Mouse (Mus musculus) liver, embryonic 14.5 days (tissue): ENCODE measurements around the gene Dagla.

Experiments used
- CTCF ChIP-seq: IDR thresholded peaks from 2 replicates; pipeline ENCODE4 v1.5.1; 2016; ENCODE audit warnings: antibody characterized with exemption, low read depth, control low read depth
- EP300 ChIP-seq: IDR thresholded peaks from 2 replicates; pipeline ENCODE4 v1.6.1; 2016; ENCODE audit warnings: antibody characterized with exemption, low read depth

GRCm38 (mm10) chr19:10280771-10281540 lies 23.7 kb downstream of the Dagla start:
- TF ChIP-seq CTCF: no peak
- TF ChIP-seq EP300: no peak
